Mouse (Mus musculus) kidney, adult 9 months (tissue): ENCODE measurements around the gene Zcchc12.

Source experiments
- DNase-seq: peaks from one replicate; pipeline ENCODE4 v3.0.0; 2022

Gene Zcchc12

DNA sequence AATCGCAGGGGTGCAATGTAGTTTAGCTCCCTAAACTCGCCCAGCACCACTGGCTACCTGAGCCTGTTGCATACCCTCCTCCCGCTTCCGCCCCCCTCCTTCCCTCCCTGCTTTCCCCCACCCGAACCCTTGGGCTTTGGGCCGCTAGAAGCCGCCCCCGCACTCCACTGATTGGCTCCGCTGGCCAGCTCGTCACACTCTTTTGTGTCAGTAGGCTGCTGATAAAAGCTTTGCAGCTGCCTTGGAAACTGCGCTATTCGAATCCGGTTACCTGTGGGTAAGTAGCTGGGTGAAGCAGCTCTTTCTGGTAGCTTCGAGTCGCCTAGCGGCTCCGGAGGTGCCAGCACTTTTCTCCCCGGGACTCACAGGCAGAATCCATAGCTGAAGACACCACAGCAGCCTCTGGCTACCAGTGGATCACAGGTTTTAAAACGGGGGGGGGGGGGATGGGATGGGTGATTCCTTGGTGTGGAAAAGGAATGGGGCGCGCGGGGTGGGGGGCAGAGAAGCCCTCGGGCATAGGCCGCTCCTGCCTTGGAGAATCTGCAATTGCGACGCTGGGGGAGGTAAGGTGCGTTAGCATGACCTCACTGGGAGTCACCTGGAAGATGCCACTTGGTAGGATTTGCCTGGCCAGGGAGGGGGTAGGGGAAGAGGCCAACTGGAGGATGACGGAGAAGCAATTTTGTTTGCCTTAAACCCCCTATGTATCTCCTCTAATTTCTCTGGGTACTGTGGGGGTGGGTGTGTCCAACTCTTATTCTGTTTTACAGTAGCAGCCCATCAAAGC, at the start of gene Zcchc12:
Gene Zcchc12 (plus strand): TSS at position 169 of the 790 bp plus-strand sequence.
- no peak for DNase-seq

GRCm38 (mm10) chrX:36146746-36147145, 49.0 kb upstream of the Zcchc12 start:
- no peak for DNase-seq

- no peak for DNase-seq
Observed at GRCm38 (mm10) chrX:36150100-36150499, 45.6 kb upstream of the Zcchc12 start.

GRCm38 (mm10) chrX:36156677-36157076, 39.0 kb upstream of the Zcchc12 start:
- DNase-seq: no peak

DNA sequence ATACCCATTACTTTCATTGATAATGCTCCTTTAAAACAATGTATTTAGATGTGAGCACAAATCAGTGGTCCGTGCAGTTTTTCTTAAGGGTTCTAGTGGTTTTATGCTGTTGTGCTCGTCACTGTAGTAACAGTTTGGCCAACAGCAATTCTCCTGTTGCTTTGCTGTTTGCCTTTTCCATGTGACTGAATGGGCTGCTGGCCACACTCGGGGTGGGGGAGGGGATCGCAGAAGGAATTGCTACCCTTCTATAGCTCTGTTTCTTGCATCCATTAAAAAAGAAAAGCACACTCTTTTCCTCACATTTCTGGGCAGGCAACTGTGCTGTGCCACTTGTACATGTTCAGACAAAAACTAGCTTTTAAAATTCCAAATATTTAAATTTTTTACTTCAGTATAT, 34.1 kb upstream of the Zcchc12 start:
- DNase-seq: peak; percentile 18

DNA sequence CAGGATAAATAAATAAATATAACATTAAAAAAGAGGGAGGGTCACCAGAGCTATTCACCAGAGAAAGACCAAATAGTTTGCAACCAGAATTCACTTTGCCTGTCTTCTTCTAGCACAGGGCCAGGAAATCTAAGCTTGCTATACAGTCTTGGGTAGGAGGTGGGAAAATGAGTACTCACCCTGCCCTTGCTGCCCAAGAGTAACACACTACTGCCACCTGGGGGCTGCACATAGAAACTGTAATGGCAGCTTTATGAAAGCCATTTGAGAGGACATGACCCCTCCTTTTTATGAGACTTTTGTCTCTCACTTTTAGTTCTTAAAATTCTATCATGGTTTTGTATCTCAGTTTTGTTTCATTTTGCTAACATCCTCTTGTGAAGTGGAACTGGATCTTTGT, 12.1 kb upstream of the Zcchc12 start:
- peak; percentile 52 for DNase-seq

DNA sequence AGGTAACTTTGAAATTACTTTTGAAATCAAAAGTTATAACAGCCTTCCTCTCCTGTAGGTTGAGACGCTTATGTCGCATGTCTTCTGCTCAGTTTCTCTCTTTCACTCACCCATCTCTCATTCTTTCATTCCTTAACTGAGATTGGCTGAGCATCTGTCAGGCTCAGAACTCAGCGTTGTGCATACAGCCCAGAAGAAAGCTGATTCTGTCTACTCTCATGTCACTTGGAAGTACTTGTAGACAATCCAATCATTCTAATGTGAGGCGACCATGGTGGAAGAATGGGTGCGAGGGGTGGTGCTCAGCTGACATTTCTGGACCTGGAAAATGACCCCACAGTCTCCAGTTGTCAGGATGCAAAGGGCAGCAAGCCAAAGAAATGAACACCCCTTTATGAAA, 9.7 kb upstream of the Zcchc12 start:
- DNase-seq: no peak

DNA sequence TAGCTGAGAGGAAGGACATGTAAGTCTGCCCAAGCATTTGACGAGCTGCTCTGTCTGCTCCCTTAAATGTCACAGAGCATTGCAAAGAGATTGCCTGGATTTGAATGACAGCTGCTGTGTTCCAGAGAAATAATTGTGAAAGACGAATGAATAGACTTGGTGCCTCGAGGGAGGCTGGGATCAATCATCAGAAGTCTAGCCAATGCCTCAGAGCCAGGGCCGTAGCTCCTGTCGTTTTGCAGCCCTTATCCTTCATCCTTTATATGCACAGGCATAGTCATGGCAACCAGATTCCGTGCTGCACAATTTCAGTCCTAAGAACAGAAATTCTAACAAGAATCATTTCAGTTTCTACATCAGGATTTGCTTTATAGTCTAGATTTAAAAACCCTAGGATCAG, 9.3 kb upstream of the Zcchc12 start:
- no peak for DNase-seq

DNA sequence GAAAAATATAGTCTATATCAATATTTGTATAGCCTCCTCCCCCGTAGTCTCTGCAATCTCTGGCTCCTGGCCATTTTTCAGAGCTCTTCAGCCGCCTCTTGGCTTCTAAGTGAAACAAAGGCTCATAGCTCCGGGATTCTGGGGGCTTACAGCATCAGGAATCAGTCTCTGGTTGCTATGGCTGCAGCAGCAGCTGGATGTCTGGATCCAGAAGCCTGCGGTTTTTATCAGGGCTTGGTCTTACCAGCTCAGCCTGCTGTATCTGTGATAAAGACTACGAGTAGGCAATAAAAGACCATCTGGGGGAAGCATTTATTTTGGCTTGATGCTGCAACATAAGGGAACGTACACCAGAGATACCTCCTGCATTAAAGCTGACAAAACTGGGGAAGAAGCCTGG, 1.8 kb upstream of the Zcchc12 start:
- no peak for DNase-seq

DNA sequence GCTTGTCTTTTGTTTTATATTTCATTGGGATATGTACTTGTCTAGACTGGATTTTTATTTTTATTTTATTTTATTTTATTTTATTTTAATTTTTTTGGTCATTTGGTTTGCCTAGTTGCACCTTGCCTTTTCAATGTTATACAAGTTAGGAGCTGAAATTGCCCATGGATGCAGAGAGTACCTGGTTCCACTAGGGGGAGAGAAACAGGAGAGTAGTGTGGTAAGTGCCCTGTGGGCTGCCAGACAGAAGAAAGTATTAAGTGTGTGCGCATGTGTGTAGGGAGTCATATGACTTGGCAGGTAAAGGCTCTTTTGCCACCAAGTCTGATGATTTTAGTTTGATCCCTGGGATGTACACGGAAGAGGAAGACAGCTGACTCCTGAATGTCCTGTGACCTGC, 13.8 kb downstream of the Zcchc12 start:
- DNase-seq: no peak

GRCm38 (mm10) chrX:36211216-36211615, 15.5 kb downstream of the Zcchc12 start:
- DNase-seq: peak; percentile 21

DNA sequence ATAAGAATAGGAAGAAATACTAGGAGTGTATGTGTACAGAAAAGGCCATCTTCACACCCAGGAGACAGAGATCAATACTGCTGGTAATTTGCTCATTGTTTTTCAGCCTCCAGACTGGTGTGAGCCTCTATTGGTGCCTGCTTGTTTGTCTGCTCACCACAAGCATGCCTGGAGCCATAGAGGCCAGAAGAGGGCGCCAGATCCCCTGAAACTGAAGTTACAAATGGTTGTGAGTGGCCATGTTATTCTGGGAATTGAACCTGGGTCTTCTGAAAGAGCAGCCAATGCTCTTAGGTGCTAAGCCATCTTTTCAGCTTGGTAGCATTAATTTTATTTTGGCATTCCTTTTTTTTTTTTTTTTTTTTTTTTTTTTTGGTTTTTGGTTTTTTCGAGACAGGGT, 25.7 kb downstream of the Zcchc12 start:
- DNase-seq: no peak

DNA sequence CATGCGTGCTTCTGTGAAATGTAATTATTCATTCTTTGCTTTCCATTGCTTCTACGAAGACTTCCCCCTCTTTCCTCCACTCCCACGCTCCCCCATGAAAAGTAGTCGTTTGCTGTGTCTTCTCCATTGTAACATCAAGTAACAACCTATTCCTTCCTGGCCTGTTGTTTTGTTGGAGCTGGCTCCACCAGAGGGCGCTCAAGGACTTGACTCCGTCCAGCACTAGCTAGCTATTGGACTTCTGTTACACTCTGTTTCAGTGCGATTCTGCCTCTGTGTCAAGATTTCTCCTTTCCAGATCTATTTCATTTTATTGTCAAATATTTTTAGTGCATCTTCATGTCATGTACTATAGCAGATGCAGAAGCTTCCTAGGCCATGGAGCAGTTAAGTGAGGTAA, 30.1 kb downstream of the Zcchc12 start:
- DNase-seq: peak; percentile 75

- peak; percentile 44 for DNase-seq
Observed at GRCm38 (mm10) chrX:36226577-36226976, 30.9 kb downstream of the Zcchc12 start.

GRCm38 (mm10) chrX:36228861-36229260, 33.2 kb downstream of the Zcchc12 start:
- DNase-seq: peak; percentile 48

DNA sequence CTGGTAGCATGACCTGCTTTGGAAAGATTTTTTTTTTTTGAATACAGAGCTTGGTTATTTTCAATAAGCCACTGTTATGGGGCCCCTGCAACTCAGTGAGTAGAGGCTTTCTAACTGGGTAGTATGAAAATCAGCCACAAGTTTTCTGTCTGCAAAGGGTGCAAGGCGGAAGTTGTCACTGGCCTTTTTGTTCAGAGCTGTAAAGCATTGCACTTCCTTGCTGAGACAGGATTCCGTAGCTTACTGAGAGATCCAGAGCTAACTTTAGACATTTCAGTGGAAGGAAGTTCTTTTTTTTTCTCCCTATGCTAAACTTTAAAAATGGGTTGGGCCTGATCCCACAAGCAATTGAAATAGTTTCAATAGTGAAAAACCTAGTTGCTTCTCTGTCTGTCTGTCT, 33.6 kb downstream of the Zcchc12 start:
- DNase-seq: peak; percentile 5

DNA sequence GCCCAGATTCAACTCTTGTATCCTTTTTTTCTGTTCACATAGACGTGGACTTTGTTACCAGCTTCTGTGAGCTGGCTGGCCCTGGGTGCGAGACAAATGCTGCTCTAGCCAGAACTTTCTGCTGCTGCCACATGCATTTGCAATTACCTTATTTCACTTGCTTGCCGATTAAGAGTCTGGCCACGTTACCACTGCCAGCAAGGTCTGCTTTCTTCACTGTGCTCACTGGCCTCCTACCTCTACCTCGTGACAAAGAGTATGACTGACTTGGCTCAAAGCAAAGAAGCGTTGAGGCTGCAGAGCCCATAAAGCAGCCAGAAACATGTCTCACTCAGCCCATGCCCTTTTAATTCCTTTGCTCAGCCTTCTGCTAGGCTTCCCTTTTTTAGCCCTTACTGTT, 39.9 kb downstream of the Zcchc12 start:
- DNase-seq: no peak
